Mouse (Mus musculus) kidney, embryonic 14.5 days (tissue): Measurements from ENCODE around the gene Plpp7. TPM values are rescaled to one million over a fixed set of nuclear protein-coding genes. Genes with fewer than 3 reads are reported as not detected.

Experiments
- ATAC-seq: fragments of 200-750 bp; cut with Nextera tagmentation; 2 replicates; pipeline ENCODE4 v1.8.0; 2017; ENCODE audit warnings: moderate number of reproducible peaks, mild to moderate bottlenecking, moderate TSS enrichment, moderate library complexity; ENCODE audit not compliant: low FRiP score, low TSS enrichment
- H3K27ac ChIP-seq: fragments of 300-500 bp; sonication (generic); 2 replicates; pipeline ENCODE4 v1.5.1; 2014; ENCODE audit warnings: low read depth, mild to moderate bottlenecking, low read length, moderate library complexity, mixed read lengths
- H3K27me3 ChIP-seq: fragments of 300-500 bp; sonication (generic); 2 replicates; pipeline ENCODE4 v1.6.1; 2014; ENCODE audit warnings: mild to moderate bottlenecking, low read length; ENCODE audit not compliant: control insufficient read depth, insufficient read depth
- H3K36me3 ChIP-seq: fragments of 300-500 bp; sonication (generic); 2 replicates; pipeline ENCODE4 v1.6.1; 2014; ENCODE audit warnings: low read length, mixed read lengths; ENCODE audit not compliant: control insufficient read depth, insufficient read depth
- H3K4me1 ChIP-seq: fragments of 300-500 bp; sonication (generic); 2 replicates; pipeline ENCODE4 v1.6.1; 2014; ENCODE audit warnings: low read length, mixed read lengths; ENCODE audit not compliant: control insufficient read depth, insufficient read depth
- H3K4me2 ChIP-seq: fragments of 300-500 bp; sonication (generic); replicated peaks from 2 replicates; pipeline ENCODE4 v1.6.1; 2014; ENCODE audit warnings: low read depth, mild to moderate bottlenecking, low read length
- H3K4me3 ChIP-seq: fragments of 300-500 bp; sonication (generic); 2 replicates; pipeline ENCODE4 v1.5.1; 2014; ENCODE audit warnings: mild to moderate bottlenecking, low read length
- H3K9ac ChIP-seq: fragments of 300-500 bp; sonication (generic); 2 replicates; pipeline ENCODE4 v1.6.1; 2014; ENCODE audit warnings: low read depth, mild to moderate bottlenecking, low read length, moderate library complexity
- H3K9me3 ChIP-seq: fragments of 300-500 bp; sonication (generic); 2 replicates; pipeline ENCODE4 v1.6.1; 2016; ENCODE audit warnings: low read length; ENCODE audit not compliant: control insufficient read depth
- WGBS: fragments of 180-500 bp; shearing (Covaris S2); extraction: QIAGEN DNeasy Blood & Tissue Kit; methylation state at CpG from one replicate; pipeline ENCODE4 v1.1.7; 2014; 5-methylcytosine and 5-hydroxymethylcytosine counted together
- polyA plus RNA-seq: library from polyadenylated mRNA; unstranded; fragments of >200 nt; fragmentation: Nextera tagmentation; extraction: Ambion mirVana; gene quantifications from 2 replicates; pipeline ENCODE4 v1.2.1, GENCODE M21; 2014

Plpp7 gene
- polyA plus RNA-seq, 1 experiment from 2014 or later: 4.0 TPM

GRCm38 (mm10) chr2:32079191-32079725, 16.1 kb upstream of the Plpp7 start:
- ATAC-seq: no peak
- Histone ChIP-seq H3K27me3 (peaks cover 29% of the 10 kb centered on the region), H3K36me3 (no peaks in the 10 kb centered on the region), H3K9me3 (no peaks in the 10 kb centered on the region), H3K4me1 (peaks cover 10% of the 10 kb centered on the region; the same call in 1 of the 2 replicates), H3K4me2 (no peak overlapping the region), H3K9ac (no peak overlapping the region), H3K27ac (peak overlapping the region; percentile 24; the same call in 1 of the 2 replicates), H3K4me3 (no peak overlapping the region)
- 85% methylated on average over 14 of the region's 14 CpGs for WGBS

DNA sequence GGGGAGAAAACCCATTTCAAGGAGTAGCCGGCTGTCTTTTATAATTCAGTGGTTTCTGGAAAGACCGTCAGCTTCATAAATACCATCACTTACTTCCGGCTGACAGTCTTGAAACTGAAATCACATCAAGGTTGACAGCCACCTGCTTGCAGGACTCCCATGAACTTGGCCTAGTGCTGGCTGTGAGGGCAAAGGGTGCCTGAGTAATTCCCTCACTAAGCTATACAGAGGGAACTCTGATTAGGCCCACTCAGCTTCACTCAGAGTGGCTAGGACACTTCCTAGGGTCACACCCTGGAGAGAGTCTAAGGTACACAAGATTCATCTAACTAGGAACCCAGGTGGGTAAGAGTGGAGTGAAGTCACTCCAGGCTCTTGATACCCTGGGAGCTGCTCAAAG, 14.6 kb upstream of the Plpp7 start:
- H3K9me3 ChIP-seq: no peaks in the 10 kb centered on the region
- peaks cover 38% of the 10 kb centered on the region for H3K27me3 ChIP-seq
- peaks cover 10% of the 10 kb centered on the region; the same call in 1 of the 2 replicates for H3K4me1 ChIP-seq
- no peaks in the 10 kb centered on the region for H3K36me3 ChIP-seq
- no peak overlapping the region for H3K27ac ChIP-seq
- ATAC-seq: no peak
- 81% methylated on average over 3 of the region's 3 CpGs for WGBS
- no peak overlapping the region for H3K9ac ChIP-seq
- H3K4me2 ChIP-seq: no peak overlapping the region
- H3K4me3 ChIP-seq: no peak overlapping the region

GRCm38 (mm10) chr2:32081296-32081929, 13.9 kb upstream of the Plpp7 start:
- H3K9ac ChIP-seq: no peak overlapping the region
- H3K4me2 ChIP-seq: peak overlapping the region; percentile 100; the same call in 1 of the 2 replicates
- H3K36me3 ChIP-seq: no peaks in the 10 kb centered on the region
- WGBS: 81% methylated on average over 14 of the region's 14 CpGs
- no peak for ATAC-seq
- H3K4me3 ChIP-seq: peak overlapping the region; percentile 2; the same call in 1 of the 2 replicates
- peaks cover 10% of the 10 kb centered on the region; the same call in 1 of the 2 replicates for H3K4me1 ChIP-seq
- H3K27ac ChIP-seq: no peak overlapping the region
- peaks cover 42% of the 10 kb centered on the region for H3K27me3 ChIP-seq
- no peaks in the 10 kb centered on the region for H3K9me3 ChIP-seq

DNA sequence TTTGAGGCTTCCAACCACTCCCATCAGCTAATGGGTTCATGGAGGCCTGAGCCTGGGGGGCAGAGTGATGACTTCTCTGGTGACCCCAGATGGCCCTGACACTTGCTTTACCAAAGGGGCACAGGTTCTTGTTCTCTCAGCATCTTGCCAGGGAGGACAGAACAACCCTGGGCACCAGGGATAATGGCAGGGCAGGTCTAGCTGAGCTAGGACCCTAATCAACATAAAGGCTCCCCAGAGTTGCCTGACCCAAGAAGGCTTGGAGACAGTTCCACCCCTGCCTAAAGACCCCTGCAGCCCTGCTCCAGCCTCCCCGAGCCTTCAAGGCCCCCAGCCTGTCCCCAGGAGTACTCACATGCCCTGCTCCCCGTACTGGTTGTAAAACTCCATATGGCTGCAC, 13.1 kb upstream of the Plpp7 start:
- no peak for ATAC-seq
- WGBS: 12% methylated on average over 2 of the region's 2 CpGs
- H3K4me2 ChIP-seq: peak overlapping the region; percentile 100
- H3K27me3 ChIP-seq: peaks cover 42% of the 10 kb centered on the region
- peaks cover 10% of the 10 kb centered on the region; the same call in 1 of the 2 replicates for H3K4me1 ChIP-seq
- H3K36me3 ChIP-seq: no peaks in the 10 kb centered on the region
- H3K9me3 ChIP-seq: no peaks in the 10 kb centered on the region
- H3K27ac ChIP-seq: no peak overlapping the region
- no peak overlapping the region for H3K9ac ChIP-seq
- H3K4me3 ChIP-seq: peak overlapping the region; percentile 64; the same call in 1 of the 2 replicates

- no peaks in the 10 kb centered on the region for H3K9me3 ChIP-seq
- no peaks in the 10 kb centered on the region for H3K36me3 ChIP-seq
- H3K4me3 ChIP-seq: peak overlapping the region; percentile 64
- peak overlapping the region; percentile 100 for H3K4me2 ChIP-seq
- H3K27ac ChIP-seq: no peak overlapping the region
- peak overlapping the region; percentile 57 for H3K9ac ChIP-seq
- peaks cover 14% of the 10 kb centered on the region for H3K4me1 ChIP-seq
- peak; percentile 40 for ATAC-seq
- H3K27me3 ChIP-seq: peaks cover 52% of the 10 kb centered on the region
- WGBS: 1% methylated on average over 78 of the region's 91 CpGs
Observed at GRCm38 (mm10) chr2:32083159-32084011, 11.9 kb upstream of the Plpp7 start.

DNA sequence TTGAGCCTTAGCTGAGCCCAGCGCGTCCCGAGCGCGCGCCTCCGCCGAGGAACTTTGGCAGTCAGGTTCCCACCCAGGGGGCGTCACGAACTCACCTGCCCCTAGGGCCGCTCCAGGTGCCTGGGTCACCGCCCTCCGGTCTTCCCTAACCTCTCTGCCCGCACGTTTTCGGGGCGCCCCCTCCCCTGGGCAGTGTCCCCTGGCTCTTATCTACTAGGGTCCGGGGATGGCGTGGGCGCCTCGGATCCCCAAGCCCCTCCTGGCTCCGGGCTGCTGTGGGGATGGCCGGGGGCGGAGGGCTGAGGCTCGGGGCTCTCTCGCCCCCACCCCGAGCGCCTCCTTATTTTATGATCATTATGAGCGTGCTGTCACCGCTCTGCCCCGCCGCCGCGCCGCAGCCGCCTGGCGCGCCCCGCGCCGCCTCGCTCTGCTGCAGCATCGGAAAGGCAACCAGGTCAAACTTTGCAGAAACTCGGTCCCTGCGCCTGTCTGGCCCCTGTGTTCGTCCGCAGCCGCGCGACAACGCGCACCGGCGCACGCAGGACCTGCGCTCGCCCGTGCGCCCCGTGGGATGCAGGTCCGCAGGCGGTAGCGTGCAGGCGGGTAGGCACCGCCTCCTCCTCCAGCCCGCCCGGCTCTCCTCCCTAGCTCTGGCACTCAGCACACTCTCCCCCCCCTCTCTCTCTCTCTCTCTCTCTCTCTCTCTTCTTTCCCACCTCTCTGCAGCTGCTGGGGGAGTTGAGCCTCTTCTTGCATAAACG, 11.0 kb upstream of the Plpp7 start, which contains the start of gene Fam78a:
Gene Fam78a, minus strand, starts transcription at position 747 of the 761 bp plus-strand sequence.
- under 1% methylated on average over 65 of the region's 68 CpGs for WGBS
- peak; percentile 51 for ATAC-seq

GRCm38 (mm10) chr2:32084872-32085199, 10.5 kb upstream of the Plpp7 start:
- no peak for ATAC-seq
- Histone ChIP-seq H3K36me3 (no peaks in the 10 kb centered on the region), H3K4me2 (peak overlapping the region; percentile 100), H3K9me3 (no peaks in the 10 kb centered on the region), H3K27me3 (peaks cover 55% of the 10 kb centered on the region), H3K4me3 (peak overlapping the region; percentile 64), H3K9ac (no peak overlapping the region), H3K4me1 (peaks cover 21% of the 10 kb centered on the region), H3K27ac (no peak overlapping the region)
- WGBS: 24% methylated on average over 2 of the region's 2 CpGs

More for the DNA sequence above, 11.0 kb upstream of the Plpp7 start, which contains the start of gene Fam78a:
- no peaks in the 10 kb centered on the region for H3K36me3 ChIP-seq
- no peaks in the 10 kb centered on the region for H3K9me3 ChIP-seq
- H3K4me1 ChIP-seq: peaks cover 21% of the 10 kb centered on the region
- H3K4me3 ChIP-seq: peak within 1 kb of the TSS; percentile 64
- H3K27ac ChIP-seq: no peak within 1 kb of the TSS
- peak within 1 kb of the TSS; percentile 57; the same call in 1 of the 2 replicates for H3K9ac ChIP-seq
- peaks cover 55% of the 10 kb centered on the region for H3K27me3 ChIP-seq
- H3K4me2 ChIP-seq: peak within 1 kb of the TSS; percentile 100

DNA sequence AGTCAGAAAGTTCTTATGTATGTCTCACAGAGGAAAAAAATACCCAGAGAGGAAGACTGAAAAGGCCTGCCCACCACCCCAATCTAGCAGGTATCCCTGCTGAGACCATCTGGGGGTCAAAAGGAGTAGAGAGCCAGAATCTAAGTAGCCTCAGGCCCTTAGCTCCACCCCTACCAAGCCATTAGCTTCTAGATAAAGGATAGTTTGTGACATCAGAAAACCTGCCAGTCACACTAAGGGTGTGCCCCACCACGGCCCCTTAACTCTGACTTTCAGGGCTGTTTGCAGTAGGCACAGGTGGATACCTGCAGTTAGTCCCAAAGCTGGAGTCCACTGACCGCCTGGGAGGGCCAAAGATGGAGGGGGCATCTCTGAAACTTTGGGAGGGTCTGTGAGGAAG, 10.1 kb upstream of the Plpp7 start:
- no peak overlapping the region for H3K9ac ChIP-seq
- H3K27ac ChIP-seq: no peak overlapping the region
- ATAC-seq: no peak
- H3K36me3 ChIP-seq: no peaks in the 10 kb centered on the region
- H3K4me1 ChIP-seq: peaks cover 21% of the 10 kb centered on the region
- WGBS: 85% methylated on average over 2 of the region's 2 CpGs
- H3K27me3 ChIP-seq: peaks cover 57% of the 10 kb centered on the region
- H3K4me2 ChIP-seq: no peak overlapping the region
- no peak overlapping the region for H3K4me3 ChIP-seq
- no peaks in the 10 kb centered on the region for H3K9me3 ChIP-seq
